Mouse (Mus musculus) layer of hippocampus, adult 9-10 months (tissue): ENCODE results near the gene Phyhd1.

Experiments
- DNase-seq: peaks from one replicate; pipeline ENCODE4 v3.0.0; 2022; ENCODE audit warnings: low spot score

Phyhd1 gene

GRCm38 (mm10) chr2:30265767-30266253, at the start of gene Phyhd1:
Gene Phyhd1, plus strand, starts transcription at chr2:30266203.
- peak; percentile 51 for DNase-seq

- no peak for DNase-seq
Observed at GRCm38 (mm10) chr2:30216293-30216692, 49.7 kb upstream of the Phyhd1 start.

- no peak for DNase-seq
Observed at GRCm38 (mm10) chr2:30235593-30235992, 30.4 kb upstream of the Phyhd1 start.

GRCm38 (mm10) chr2:30236426-30237198, 29.4 kb upstream of the Phyhd1 start:
- DNase-seq: no peak

DNA sequence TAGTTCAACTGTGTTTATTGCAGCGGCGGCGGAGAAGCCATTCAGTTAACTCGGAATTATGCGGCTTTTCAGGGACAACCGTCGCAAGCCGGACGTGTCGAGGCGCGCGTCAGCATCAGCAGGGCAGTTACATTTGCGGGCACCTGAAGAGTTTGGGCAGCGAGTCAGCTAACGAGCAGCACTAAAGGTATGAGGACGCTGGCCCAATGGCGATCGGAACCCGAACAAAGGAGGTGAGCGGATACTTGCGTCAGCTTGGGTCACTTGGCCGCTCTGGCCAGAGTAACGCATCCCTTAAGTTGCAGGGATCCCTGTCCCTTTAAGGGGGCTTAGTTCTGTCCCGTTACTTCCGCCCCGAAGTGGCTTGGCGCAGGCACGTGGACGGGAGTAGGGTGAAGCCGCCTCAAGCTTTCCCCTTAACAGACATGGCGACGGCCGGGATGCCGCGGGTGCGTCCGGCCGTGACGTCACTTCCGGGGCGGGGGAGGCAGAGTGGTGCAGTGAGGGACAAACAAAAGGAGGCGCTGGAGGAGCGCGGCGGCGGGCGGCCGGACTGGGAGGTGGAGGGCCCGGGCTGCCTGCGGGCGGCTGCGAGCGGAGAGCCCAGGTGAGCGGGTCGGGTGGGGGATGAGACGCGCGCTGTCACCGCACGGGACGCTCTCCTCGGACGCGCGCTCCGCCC, 28.7 kb upstream of the Phyhd1 start, which contains the start of gene Lrrc8a:
Lrrc8a (plus strand) TSS at position 517 of the 682 bp plus-strand sequence.
- DNase-seq: peak; percentile 96

GRCm38 (mm10) chr2:30237881-30238280, 28.1 kb upstream of the Phyhd1 start:
- DNase-seq: no peak

GRCm38 (mm10) chr2:30238906-30239465, 27.0 kb upstream of the Phyhd1 start:
- DNase-seq: no peak

GRCm38 (mm10) chr2:30239777-30240176, 26.2 kb upstream of the Phyhd1 start:
- no peak for DNase-seq

- DNase-seq: no peak
Observed at GRCm38 (mm10) chr2:30240267-30240666, 25.7 kb upstream of the Phyhd1 start, which contains the start of gene Gm28035. Gene Gm28035, plus strand, starts transcription at chr2:30240567.

DNA sequence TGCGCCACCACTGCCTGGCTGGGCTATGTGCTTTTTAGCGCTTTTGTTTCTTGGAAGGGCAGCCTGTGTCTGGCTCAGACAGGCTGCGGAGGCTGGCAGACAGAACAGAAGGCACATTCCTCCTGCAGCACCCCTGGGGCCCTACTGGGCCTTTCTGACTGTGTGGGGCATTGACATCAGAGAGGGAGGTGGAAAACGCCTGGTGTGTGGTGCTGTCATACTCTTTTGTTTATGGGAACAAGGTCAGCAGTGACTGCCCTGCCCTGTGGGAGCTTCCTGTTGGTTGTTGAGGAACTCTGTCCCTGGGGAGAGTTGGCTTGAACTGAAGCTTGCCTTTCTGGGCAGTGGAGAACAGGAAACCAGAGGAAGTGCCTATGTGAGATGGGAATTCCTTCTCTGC, 23.5 kb upstream of the Phyhd1 start:
- DNase-seq: no peak

DNA sequence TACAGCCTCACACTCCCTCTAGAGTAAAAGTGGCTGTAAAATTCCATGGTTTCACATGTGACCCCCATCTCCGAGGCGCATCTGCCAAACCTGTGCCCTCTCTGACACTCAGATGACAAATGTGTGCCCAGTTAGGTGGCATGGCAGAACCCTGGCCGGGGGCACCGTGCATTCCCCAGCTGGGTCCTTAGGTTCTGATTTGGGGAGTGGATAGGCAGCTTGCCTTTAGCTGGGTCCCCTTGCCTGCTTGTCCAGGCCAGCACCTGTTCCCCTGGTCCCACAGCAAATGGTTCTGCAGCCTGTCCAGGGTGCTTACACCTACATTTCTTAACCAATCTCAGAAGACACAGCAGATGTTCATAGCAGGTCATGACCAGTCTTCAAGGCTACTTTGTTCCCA, 22.6 kb upstream of the Phyhd1 start:
- DNase-seq: no peak

- no peak for DNase-seq
Observed at GRCm38 (mm10) chr2:30244595-30245178, 21.3 kb upstream of the Phyhd1 start.

GRCm38 (mm10) chr2:30247036-30247435, 19.0 kb upstream of the Phyhd1 start:
- DNase-seq: no peak

DNA sequence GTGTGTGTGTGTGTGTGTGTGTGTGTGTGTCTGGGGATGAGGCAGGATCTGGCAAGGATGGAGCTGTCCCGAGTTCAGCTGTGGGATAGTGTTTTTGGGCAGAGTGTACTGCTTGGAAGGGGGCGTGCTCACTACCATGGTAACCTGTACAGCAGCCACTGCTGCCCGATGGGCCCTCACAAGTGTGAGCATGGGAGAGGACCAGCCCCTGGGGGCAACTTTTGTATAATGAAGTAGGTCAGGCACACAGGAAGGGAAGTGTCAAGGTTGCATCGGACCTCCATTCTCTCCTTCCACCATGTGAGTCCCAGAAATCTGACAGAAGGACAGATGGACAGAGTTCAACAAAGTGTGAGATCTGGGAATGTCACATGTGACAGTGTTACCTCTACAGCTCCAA, 18.3 kb upstream of the Phyhd1 start:
- no peak for DNase-seq

DNA sequence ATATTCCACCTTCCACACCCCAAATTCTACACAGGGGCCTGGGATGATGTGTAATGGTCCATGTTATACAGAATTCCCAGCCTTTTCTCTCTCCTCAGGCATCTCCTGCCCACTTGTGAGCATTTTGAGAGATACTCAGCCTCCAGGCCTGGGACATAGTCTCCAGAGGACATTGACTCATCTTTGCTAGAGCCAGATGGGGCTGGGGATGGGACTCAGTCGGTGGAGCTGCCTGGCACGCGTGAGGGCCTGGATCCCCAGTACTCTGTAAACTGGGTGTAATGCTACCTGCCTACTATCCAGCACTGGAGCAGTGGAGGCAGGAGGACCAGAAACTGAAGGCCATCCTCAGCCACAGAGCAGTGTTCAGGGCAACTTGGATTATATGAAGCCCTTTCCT, 16.8 kb upstream of the Phyhd1 start:
- no peak for DNase-seq

DNA sequence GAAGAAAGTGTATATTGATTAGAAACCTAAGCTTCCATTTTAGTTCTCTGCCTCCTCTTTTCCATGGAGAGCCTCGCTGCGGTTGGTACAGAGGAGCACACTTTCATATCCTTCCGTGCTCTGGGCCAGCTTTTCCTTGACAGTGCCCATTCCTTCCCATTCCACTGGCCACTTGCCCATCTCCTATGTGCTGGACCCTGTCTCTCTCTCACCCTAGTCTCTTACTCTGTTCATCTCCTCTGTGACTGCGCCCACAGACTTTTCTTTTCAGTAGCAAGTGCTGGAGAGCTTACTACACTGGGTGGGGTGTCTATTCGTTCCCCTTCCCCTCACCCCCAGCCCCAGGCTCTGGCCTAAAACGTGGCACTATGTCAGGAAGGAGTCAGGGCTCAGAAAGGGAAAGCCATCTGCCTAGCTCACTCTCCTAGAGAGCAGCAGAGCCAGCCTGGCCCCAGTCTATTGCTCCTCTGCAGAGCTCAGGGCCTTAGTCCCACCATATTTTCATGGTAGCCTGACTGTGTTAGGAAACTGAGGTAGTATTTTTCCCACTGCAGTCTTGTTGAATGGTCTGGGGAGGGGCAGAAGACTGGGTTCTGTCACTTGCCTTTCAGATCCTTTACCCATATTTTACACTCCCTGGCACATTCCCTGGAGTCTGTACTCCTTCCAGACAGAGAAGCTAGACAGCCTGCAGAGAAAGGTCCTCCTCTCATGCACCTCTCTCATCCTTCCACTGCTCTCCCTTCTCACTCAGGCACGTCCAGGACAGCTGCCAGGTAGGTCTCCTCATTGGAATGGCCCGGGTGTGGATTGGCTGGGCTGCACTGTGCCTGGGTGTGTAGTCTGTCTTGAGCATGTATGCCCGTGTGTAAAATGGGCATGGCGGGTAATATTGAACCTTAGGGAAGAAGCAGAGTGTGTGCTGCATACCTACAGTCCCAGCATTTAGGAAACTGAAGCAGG, 15.6 kb upstream of the Phyhd1 start:
- no peak for DNase-seq

- no peak for DNase-seq
Observed at GRCm38 (mm10) chr2:30251417-30252104, 14.4 kb upstream of the Phyhd1 start.

DNA sequence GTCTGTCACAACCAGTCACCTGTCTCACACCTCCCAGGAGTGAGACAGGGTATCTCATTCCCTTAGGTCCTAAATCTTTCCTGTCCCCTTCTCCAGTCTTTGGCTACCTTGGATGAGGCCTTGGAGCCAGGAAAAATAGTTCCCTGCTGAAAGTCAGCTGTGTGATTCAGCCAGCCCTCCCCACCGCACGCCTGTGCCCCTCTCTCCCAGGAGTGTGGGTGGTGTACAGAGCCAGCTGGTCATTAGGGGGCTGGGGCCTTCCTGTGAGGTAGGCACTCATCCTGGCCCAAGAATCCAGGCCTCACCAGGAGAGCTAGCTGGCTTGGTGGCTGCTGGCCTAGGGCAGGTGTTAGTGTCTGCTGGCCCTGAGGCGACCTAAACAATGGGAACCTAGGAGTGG, 13.5 kb upstream of the Phyhd1 start:
- DNase-seq: no peak

DNA sequence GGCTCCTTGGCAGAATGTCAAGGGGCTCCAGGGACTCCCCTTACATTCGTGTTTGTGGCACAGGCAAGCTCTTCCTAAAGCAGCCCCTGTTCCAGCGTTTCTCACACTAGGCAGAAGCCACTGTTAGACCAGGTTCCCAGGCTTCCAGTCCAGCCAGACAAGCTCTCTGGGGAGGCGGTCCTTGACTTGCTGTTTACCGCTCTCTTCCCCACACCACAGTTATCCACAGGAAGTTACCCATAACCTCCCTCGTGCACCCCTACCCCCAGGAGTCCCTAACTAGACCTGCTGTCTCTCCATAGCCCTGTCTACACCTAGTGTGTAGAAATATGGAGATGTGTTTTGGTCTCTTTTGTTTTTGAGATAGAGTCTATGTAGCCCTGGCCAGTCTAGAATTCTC, 12.2 kb upstream of the Phyhd1 start:
- DNase-seq: no peak

GRCm38 (mm10) chr2:30255631-30256395, 10.2 kb upstream of the Phyhd1 start:
- DNase-seq: no peak
